Mouse (Mus musculus): ENCODE results near the gene Hnrnpa3.
"Not testable (repeated sequence)": the region's sequence is repeated elsewhere in the genome, so short reads cannot be mapped to it uniquely, and the experiment has no call there.

Gene Hnrnpa3

DNA sequence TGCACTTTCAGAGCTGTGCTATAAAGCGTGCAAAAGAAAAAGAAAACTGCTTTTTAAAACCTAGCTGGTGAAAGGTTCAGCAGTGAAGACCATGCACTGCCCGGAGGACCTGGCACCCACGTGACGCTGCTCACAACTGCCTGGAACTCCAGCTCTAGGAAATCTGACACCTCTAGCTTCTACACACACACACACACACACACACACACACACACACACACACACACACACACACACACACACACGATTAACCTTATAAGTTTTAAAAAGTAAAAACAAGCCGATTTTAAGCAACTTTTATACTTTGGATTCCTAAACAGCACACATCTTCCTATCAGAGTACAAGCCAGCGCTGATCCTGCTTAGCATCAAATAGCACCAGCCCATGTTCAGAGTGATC lies 22.4 kb downstream of the Hnrnpa3 start:
- no peak for DNase-seq (ENCODE audit: low spot score)

DNA sequence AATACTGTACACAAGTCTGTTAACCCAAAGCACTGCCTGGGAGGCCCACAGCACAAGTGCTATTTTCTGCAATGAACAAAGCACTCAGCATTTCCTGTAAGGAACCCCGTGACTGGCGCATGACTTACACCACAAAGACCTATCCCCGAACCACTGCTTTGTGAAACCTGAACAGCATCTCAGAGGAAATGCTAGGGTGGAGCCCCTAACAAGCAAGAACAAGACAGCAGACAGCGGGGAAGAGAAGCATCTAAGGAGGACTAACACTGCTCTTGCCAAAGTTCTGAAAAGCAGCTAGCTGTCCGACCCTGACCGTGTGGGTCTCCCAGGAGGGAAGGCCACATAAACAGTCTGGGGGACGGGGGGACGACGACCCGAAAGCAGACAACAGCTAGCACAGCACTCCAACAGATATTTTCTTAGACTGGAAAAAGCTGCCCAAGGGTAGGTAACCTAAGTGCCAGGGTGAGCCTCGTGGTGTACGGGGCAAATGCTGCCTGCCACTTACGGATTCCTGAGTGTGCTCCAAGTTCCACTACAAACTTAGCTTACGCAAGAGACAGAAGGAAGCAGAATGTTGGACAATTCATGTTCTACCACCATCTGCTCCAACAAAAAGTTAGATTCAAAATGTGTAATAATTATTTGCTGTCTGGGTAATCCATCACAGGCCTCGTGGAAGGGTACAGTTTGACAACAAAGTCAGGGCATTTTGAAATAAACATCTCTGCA lies 24.1 kb downstream of the Hnrnpa3 start:
- DNase-seq (ENCODE audit: low spot score) = no peak

DNA sequence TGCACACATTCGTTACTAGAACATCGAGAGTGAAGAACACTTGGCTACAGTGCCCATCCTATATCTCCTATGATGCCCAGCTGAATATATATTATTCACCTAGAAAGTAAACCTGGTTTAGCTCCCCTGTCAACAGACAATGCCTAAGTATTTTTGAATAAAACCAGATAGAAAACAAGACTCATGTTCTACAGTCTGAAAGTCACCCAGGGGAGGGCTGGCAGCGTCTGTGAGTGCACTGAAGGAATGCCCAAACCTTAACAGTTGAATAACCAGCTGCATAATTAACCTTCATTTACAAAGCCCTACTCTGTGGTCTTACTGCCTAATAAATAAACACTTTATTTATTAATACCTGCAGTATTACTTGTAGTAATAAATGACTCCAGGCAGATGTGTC lies 25.5 kb downstream of the Hnrnpa3 start:
- DNase-seq (ENCODE audit: low spot score) = no peak

DNA sequence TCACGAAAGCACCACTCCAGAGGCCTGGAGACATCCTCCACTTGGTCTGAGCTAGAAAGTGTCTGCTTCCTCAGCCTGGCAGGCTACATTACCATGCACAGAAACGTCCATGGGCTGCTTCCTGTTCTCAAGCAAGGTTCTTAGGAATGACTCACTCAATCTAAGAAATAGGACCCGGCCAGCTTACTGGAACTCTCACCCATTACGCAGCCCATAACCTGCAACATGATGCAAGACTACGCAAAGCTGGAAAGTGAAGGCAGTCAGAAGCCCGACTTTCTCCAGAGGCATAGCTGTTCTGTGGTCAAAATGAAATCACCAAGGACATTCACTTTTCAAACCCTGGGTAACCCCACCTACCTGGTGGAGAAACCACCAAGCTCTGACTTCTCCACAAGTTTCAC lies 26.4 kb downstream of the Hnrnpa3 start:
- no peak for DNase-seq (ENCODE audit: low spot score)

DNA sequence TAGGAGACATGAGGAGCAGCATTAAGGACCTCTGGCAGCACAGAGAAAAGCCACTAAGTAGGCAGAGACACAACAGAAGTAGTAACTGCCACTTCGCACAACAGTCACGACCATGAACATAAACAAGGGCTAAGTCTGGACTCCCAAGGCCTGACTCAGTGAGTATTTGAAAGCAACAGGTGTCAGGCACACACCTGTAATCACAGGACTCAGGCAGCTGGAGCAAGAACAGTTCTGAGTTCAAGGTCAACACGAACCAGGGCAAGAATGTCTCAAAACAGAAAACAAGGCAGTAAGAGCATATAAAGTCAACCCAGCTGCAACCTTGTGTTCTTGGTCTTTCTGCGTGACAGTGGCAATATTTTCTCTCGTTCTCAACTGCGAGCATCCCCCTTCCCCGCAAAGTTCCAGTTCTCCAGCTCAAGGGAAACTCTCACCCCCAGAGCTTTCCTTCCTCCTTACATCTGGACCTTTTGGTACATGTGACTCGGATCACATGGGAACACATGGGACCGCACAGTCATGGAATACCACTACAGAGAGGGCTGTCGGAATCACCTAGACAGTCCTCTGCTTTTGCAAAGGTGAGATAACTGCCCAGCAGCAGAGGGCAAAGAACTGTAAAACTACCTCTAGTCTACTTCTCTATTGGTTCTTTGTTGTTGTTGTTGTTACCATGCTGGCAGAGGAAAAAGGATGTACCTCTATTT lies 28.1 kb downstream of the Hnrnpa3 start:
- no peak for DNase-seq (ENCODE audit: low spot score)

DNA sequence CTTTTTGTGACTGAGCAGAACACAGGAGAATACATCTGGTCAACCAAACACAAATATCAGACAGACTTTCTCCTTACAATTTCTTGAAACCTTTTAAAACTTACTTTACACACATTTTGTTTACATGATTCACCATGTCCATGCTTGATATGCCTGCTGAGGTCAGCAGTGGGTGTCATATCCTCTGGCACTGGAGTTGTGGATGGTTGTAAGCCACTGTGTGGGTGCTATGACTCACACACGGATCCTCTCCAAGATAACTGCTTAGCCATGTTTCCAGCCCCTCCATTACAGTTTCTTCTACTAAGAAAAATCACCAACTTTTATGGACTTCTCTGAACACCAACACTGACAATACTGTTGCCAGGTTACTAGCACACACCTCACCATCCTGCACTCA lies 29.8 kb downstream of the Hnrnpa3 start:
- no peak for DNase-seq (ENCODE audit: low spot score)

DNA sequence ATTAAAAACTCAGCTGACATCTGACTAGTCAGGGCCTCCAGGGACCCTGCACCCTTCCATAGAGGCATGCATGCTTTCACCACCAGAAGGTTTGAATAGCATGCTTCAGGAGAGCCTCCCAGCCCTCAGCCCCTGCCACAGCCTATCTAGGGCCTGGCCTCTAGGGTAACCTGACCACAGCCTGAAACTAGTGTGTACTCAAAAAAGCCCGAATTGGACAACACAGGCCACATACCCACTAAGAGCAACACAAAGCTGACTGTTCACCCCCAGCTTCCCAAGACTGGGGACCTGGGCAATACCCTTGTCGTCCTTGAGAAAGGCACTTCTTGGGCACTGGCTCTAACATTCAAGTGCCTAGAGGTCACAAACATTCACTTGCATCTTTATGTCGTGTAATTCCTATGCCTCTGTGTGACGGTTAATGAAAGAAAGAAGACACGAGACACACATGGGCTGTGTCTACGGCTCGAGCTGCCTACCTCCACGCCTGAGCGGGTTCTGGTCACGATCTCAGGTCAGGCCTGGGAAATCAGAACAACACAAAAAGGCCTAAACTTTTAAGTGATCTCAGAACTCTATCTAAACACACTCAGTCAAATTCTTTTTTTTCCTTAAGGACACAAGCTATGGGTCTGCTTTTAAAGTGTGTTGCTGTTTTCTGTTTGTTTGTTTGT lies 30.6 kb downstream of the Hnrnpa3 start:
- no peak for DNase-seq (ENCODE audit: low spot score)

DNA sequence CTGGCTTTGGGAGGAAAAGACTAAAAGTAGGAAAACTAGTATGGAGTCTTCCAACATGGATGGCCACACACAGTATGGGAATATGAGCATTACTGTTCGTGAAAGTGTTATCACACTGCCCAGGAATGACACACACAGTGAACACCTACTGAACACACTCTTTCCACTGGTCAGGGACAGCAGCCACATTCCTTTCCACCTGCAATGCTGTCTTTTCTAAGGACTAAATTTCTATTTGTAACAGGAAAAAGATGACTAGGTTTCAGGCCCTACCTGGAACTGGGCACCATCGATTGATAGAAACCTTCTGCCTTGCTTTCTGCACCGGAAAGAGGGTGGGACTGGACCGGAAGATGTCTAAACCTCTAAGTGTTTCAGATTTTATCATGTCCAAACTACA lies 31.6 kb downstream of the Hnrnpa3 start:
- DNase-seq (ENCODE audit: low spot score) = no peak

DNA sequence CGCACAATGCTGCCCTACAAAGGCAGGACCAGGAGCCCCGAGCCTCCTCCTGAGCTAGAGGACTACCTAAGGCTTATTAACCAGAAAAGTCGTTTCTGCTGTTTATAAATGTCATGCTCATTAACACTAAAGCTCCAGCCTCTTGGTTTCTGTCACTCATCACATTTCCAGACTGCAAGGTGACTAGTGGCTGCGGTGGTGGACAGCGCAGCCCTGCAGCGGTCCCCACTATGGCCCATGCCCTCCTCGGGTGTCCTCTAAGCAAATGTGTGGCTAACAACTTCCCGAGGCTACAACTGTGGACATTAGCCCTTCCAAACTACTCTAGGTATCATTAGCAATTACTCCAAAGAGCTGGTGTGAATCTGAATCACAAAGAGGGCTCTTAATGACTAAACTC lies 32.3 kb downstream of the Hnrnpa3 start:
- DNase-seq (ENCODE audit: low spot score) = no peak

DNA sequence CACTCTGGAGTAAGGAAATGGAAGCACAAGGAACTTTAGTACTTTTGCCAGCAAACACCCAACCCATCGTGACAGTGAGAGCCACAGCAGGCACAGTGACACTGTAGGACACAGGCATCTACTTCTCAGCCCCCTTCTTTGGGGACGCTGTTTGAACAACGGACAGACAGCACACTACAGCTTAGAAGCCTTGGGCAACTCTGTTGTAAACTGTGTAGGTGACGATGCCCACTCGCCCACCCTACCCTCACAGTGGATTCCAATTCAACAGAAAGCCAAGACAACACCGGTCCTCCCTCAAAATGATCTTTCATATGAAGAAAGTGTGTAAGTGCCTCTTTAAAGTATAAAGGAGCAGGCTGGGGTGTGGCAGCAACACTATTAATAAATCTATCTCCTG lies 33.3 kb downstream of the Hnrnpa3 start:
- no peak for DNase-seq (ENCODE audit: low spot score)

DNA sequence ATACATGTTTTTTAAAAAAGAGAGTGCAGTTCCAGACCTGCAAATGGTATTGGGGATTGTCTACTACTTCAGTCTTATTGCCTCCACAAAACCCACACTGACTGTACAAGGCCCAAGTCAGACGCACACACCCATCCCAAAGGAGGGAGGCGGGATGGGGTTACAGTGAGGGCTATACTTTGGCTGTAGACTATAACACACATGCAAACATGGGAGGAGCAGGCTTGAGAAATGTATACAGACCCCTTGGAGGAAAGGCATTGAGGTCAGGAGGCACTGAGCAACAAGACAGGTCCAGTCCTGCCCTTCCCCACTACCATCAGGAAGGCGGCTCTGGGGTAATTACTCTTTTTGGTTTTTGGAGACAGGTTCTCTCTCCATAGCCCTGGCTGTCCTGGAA lies 35.9 kb downstream of the Hnrnpa3 start:
- DNase-seq (ENCODE audit: low spot score) = not testable (repeated sequence)

DNA sequence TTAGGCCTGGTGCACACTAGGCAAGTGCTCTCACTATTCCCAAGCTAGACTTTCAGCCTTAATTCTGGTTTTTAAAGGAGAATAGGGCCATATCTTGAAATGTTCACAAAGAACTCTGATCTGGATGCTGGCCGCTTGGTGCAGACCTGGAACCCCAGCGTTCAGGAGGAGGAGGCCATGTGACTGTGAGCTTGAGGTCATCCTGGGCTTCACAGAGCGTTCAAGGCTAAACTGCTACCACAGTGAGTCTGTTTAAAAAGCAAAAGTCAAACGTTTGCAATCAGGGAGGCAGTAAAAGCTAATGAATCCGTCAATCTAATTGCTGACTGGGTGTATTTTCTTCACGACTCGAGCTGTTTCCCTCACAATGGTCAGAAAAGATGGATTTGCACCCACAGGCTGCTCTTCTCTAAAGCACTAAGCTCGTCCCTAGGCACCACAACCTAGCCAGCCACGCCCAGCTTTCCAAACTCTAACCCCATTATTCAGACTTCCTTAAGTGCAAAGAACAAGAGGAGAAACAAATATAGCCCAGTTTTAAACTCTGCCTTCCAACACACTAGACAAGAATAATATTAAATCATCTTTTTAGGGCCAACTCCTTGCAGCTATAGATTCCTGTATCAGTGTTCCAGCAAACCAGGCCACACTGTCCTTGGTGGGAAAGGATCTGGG lies 36.8 kb downstream of the Hnrnpa3 start:
- DNase-seq (ENCODE audit: low spot score) = no peak

DNA sequence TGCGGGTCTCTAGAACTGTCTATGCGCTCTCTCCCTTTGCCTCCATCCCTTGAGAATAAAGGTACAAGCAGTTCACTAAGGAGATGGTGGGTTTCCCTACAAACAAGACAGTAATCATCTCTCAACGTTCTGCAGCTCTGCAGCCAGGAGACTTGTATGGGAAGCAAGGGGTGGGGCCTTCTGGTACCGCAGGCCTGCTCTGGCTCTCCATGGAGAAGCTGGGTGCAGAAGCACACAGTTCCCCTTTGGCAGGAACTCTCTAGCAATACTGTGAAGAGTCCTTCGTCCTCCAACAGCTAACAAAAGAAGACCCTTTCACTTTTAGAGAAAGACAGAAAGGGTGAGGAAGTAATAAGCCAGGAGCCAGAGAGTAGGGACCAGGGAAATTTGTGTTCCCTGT lies 37.3 kb downstream of the Hnrnpa3 start:
- DNase-seq (ENCODE audit: low spot score) = no peak

DNA sequence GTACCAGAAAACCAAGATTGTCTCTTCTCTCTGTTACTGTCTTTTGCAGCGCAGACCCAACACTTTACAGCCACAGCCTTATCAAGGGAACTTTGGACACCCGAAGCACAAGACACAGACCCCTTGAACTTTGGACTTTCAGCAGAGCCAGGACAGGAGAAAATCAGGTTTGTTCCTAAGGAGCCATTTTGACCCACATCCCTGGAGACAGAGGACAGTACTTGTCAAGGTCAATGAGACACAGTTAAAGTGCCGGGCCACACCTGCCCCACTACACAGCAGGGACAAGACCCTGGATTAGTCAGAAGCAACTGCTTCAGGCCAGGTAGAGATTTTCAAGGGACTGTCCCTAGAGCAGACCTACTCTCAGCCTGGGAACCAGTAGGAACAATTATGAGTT lies 38.2 kb downstream of the Hnrnpa3 start:
- no peak for DNase-seq (ENCODE audit: low spot score)

DNA sequence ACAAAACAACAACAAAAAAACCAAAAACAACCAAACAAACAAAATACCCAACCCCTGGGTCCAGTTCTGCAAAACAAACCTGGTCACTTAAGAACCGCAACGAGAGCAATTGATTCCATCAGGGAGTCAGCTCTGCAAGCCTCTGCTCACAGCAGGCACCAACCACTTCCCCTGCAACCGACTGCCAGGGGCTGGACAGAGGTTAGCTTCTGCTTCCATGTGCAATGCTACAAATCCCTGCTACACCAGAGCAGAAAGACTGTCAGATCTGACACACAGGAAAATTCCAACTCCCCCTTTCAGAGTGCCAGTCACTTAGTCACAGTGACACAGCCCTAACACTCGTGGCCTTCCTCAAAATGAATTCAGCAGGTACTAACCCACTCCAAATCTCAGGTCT lies 38.9 kb downstream of the Hnrnpa3 start:
- DNase-seq (ENCODE audit: low spot score) = no peak

DNA sequence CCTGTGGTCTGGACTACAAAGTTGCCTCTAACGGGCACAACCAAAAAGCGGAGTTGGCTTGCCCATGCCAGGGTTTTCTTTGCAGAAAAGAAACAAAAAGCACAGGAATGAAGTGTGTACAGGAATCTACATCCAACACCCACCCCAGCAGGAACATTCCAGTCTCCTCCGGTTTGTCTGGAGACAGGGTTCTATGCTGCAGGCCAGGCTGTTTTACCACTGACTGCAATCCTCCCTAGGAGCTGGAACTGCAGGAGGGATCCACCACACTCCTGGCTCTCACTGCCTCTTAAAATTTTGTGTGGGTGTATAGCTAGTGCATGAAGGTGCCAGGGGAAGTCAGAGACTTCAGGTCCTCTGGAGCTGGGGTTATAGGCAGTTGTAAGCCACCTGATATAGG lies 39.8 kb downstream of the Hnrnpa3 start:
- no peak for DNase-seq (ENCODE audit: low spot score)

DNA sequence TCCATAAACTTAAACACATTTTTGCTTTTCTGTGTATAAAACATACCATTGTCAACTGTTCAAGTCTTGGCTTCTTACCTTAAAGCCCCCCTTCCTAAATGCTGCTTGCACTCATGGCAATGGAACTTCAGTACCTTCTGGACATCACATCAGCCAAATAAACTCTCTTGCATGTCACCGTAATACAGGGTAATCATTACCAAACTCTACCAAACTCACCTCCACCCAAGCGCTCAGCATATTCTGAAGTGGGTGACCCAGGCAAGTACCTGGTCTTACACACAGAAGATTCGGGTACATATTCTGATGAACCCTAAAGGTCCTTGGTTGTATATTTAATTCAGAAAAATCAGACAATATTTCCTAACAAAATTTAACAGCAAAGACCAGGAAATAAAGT lies 41.5 kb downstream of the Hnrnpa3 start:
- DNase-seq (ENCODE audit: low spot score) = no peak

DNA sequence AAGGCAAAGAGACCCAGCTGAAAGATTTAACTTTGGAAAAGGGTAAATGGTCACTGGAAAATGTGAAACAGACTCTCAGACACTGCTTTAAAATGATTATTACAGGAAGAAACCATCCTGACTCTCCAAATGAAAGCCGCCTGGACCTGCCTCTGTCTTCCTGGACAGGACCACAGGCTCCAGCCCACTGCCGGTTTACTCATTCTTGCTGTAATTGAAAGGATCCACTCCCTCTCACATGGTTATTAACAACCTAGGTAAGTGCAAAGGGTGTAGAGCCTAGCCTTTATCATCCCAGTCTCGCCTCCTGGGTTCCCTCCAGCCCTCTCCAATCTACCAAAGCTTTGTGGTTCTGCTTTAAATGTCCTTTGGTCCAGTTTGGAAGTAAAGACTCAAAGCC lies 42.1 kb downstream of the Hnrnpa3 start:
- no peak for DNase-seq (ENCODE audit: low spot score)

DNA sequence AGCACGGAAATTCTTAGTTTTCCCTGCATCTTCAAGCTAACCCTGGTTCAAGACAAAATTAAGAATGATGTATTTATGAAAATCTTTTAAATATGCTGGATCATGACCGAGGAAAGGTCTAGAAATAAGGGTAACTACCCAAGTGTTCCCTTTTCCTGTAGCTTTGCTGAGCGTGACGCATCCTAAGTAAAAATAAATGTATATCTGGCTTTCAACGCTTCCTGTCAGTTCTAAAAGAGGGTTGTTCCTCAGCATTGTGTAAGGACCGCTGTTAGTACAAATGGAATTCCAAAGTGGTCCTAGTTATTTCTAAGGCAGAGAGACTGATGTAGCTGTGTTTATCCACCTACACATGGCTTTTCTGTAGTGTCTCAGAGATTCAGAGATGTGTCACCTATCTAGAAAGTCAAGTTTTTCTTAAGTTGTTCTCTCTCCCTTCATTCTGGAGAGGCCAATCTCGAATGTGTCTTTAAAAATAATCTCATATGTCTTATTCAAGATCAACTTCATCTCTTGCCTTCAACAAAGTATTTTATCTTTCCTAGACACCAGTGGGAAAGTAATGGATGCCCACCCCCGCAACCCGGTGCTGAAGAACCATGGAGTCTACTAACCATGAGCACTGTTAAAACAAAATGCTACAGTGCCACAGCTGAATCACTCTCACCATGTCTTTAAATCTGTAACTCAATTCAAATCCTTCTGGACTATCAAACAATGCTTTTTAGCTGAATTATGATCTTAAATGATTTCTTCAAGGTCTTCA lies 42.9 kb downstream of the Hnrnpa3 start:
- no peak for DNase-seq (ENCODE audit: low spot score)

DNA sequence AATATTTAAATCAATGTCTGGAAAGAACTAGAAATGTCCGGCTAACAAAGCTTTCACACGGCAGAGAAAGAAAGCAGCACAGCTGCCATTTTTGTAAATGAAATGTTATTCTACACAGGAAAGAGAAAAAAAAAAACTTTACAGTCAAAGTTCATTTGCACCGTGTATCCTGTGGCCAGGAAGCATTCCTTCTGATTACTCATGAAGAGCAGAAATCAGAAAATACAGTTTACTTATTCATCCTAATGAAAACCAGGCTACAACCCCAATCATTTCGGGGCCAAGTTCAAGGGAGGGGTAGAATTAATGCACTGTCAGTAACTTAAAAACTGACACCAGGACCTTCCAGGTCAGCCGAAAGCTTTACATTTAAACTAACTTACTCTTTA lies 43.5 kb downstream of the Hnrnpa3 start:
- DNase-seq (ENCODE audit: low spot score) = no peak

DNA sequence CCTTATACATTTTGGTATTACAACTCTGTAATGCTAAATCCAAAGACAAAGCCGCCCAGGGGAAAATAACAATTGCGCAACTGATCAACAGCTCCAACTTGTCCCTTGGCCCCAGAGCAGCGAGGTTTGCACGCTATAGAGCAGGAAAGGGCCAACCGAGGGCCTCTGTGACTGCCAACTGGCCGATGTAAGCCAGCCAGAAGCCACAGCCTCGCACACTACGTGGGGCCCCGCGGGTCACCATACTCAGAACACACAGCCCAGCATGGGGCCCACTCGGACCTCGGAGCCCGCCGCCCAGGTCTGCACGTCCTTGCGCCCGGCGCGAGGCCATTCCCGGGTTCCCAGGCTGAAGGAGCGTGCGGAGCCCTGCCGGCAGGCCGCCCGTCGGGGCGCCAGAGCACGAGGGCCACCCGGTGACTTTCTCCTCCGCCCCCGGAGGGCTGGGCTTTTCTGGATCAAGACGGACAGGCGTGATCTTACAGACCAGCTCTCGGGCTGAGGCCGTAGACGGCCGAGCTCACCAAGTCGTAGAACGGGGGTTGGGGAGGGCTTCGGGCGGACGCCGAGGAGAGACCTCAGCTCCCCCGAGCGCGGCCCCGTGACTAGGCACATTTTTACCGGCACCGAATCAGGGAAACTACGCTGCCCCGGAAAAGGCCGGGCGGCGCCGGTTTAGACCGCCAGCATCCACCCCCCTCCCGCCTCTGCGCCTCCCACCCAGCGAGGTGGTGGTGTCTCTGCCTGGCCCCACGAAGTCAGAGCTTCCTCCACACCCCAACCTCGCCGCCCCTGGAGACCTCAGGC lies 44.5 kb downstream of the Hnrnpa3 start:
- peak; percentile 80 for DNase-seq (ENCODE audit: low spot score)
